Mouse (Mus musculus): ENCODE measurements around the gene Dnajb7.
A peak's percentile ranks its signal among the peaks of the same experiment; 100 is the strongest.

Gene Dnajb7

GRCm38 (mm10) chr15:81408199-81408598 lies at the start of gene Dnajb7:
Gene Dnajb7, minus strand, starts transcription at chr15:81408299.
- no peak for DNase-seq

- DNase-seq, result no peak
Observed at GRCm38 (mm10) chr15:81448463-81448862, 40.4 kb upstream of the Dnajb7 start.

- peak; percentile 4 for DNase-seq
Observed at GRCm38 (mm10) chr15:81439236-81439635, 31.1 kb upstream of the Dnajb7 start.

GRCm38 (mm10) chr15:81438345-81438744 lies 30.2 kb upstream of the Dnajb7 start:
- peak; percentile 72 for DNase-seq

GRCm38 (mm10) chr15:81431195-81431594 lies 23.1 kb upstream of the Dnajb7 start:
- DNase-seq, result no peak

- DNase-seq, result peak; percentile 53
Observed at GRCm38 (mm10) chr15:81427947-81428346, 19.8 kb upstream of the Dnajb7 start.

- DNase-seq, result peak; percentile 50
Observed at GRCm38 (mm10) chr15:81425311-81425710, 17.2 kb upstream of the Dnajb7 start.

GRCm38 (mm10) chr15:81422156-81422681 lies 14.1 kb upstream of the Dnajb7 start:
- no peak for DNase-seq

GRCm38 (mm10) chr15:81421454-81421853 lies 13.4 kb upstream of the Dnajb7 start:
- peak; percentile 21 for DNase-seq

GRCm38 (mm10) chr15:81418065-81418464 lies 10.0 kb upstream of the Dnajb7 start:
- no peak for DNase-seq

- peak; percentile 95 for DNase-seq
Observed at GRCm38 (mm10) chr15:81416763-81417310, 8.7 kb upstream of the Dnajb7 start.

- DNase-seq, result no peak
Observed at GRCm38 (mm10) chr15:81405008-81405407, 3.1 kb downstream of the Dnajb7 start.

GRCm38 (mm10) chr15:81399638-81400315 lies 8.3 kb downstream of the Dnajb7 start, which contains the start of the genes St13 and Xpnpep3:
Gene St13, minus strand, starts transcription at chr15:81400077.
Gene Xpnpep3, plus strand, starts transcription at chr15:81400138.
- DNase-seq, result peak; percentile 100

GRCm38 (mm10) chr15:81399297-81399637 lies 8.8 kb downstream of the Dnajb7 start:
- DNase-seq, result no peak

GRCm38 (mm10) chr15:81398189-81398588 lies 9.9 kb downstream of the Dnajb7 start:
- no peak for DNase-seq

- peak; percentile 40 for DNase-seq
Observed at GRCm38 (mm10) chr15:81394211-81394915, 13.7 kb downstream of the Dnajb7 start.

- peak; percentile 91 for DNase-seq
Observed at GRCm38 (mm10) chr15:81392997-81393396, 15.1 kb downstream of the Dnajb7 start.

- no peak for DNase-seq
Observed at GRCm38 (mm10) chr15:81386327-81386726, 21.8 kb downstream of the Dnajb7 start.

- DNase-seq, result no peak
Observed at GRCm38 (mm10) chr15:81378845-81379244, 29.3 kb downstream of the Dnajb7 start.

- peak; percentile 23 for DNase-seq
Observed at GRCm38 (mm10) chr15:81374621-81375020, 33.5 kb downstream of the Dnajb7 start.

GRCm38 (mm10) chr15:81370356-81370755 lies 37.7 kb downstream of the Dnajb7 start:
- peak; percentile 52 for DNase-seq

GRCm38 (mm10) chr15:81368601-81369000 lies 39.5 kb downstream of the Dnajb7 start:
- DNase-seq, result no peak

- DNase-seq, result peak; percentile 60
Observed at GRCm38 (mm10) chr15:81366241-81366640, 41.9 kb downstream of the Dnajb7 start.

GRCm38 (mm10) chr15:81365246-81365645 lies 42.9 kb downstream of the Dnajb7 start:
- DNase-seq, result peak; percentile 86

All from heart, adult 11 months (tissue).